Mouse (Mus musculus) kidney, adult 2 months (tissue): ENCODE measurements around the gene Sytl2.

Experiments used
- CTCF ChIP-seq: fragments of 200-500 bp; conservative IDR thresholded peaks from 2 replicates; pipeline ENCODE4 v1.5.1; 2011; ENCODE audit warnings: low read depth, mild to moderate bottlenecking, control low read depth, low read length, moderate library complexity, mixed read lengths; ENCODE audit not compliant: insufficient read depth, insufficient read length
- POLR2A ChIP-seq: fragments of 200-500 bp; IDR thresholded peaks from one replicate; pipeline ENCODE4 v1.6.1; 2011; ENCODE audit warnings: low read depth, low read length, control low read depth

DNA sequence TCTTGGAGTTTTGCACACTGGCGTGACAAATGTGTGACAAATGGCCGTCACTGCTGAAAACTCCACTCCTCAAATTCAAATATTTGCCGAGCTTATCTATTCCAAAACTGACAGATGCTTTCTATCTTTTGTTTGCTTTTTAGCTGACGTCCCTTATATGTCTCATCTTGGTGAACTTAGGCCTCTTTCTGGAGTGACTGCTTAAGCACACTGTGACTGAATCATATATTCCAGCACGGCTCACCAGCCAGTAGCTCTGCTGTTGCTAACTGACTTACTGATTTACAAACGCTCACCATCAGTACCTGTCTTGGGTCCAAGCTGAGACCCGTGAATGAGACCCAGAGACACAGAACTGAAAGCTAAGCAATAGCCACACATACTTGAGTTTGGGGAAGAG, 17.3 kb upstream of the Sytl2 start:
- TF ChIP-seq CTCF (no peak), POLR2A (no peak)
